Mouse (Mus musculus): Measurements from ENCODE around the gene 2900011O08Rik.

GRCm38 (mm10) chr16:14117299-14117698, 130.9 kb downstream of the 2900011O08Rik start:
- no peak for TF ChIP-seq POLR2A (IDR thresholded peaks at IDR 0.05; ENCODE audit: borderline replicate concordance, control insufficient read depth, low read depth, low read length)
- no peak for TF ChIP-seq CTCF (IDR thresholded peaks at IDR 0.05; ENCODE audit: control insufficient read depth, insufficient read depth, low read length)
